Mouse (Mus musculus) intestine, embryonic 14.5 days (tissue): ENCODE measurements around the gene Nkx2-3. TPM values are rescaled to one million over a fixed set of nuclear protein-coding genes. Genes with fewer than 3 reads are reported as not detected.

Experiments
- ATAC-seq: fragments of 200-750 bp; cut with Nextera tagmentation; replicated peaks from 2 replicates; pipeline ENCODE4 v1.8.0; 2017; ENCODE audit warnings: low read depth, moderate number of reproducible peaks, moderate TSS enrichment, moderate library complexity; ENCODE audit not compliant: low FRiP score, low TSS enrichment
- DNase-seq: peaks from one replicate; pipeline ENCODE4 v3.0.0-alpha.2; 2018; ENCODE audit warnings: low spot score
- H3K27ac ChIP-seq: fragments of 300-500 bp; sonication (generic); 2 replicates; pipeline ENCODE4 v1.5.1; 2014; ENCODE audit warnings: low read depth, mild to moderate bottlenecking, control low read depth
- H3K27me3 ChIP-seq: fragments of 300-500 bp; sonication (generic); replicated peaks from 2 replicates; pipeline ENCODE4 v1.6.1; 2014; ENCODE audit warnings: low read length, control low read depth; ENCODE audit not compliant: control insufficient read depth, insufficient read depth
- H3K36me3 ChIP-seq: fragments of 300-500 bp; sonication (generic); 2 replicates; pipeline ENCODE4 v1.6.1; 2014; ENCODE audit warnings: low read length, control low read depth; ENCODE audit not compliant: control insufficient read depth, insufficient read depth
- H3K4me1 ChIP-seq: fragments of 300-500 bp; sonication (generic); replicated peaks from 2 replicates; pipeline ENCODE4 v1.6.1; 2014; ENCODE audit warnings: low read length, control low read depth, mixed read lengths; ENCODE audit not compliant: control insufficient read depth, insufficient read depth
- H3K4me2 ChIP-seq: fragments of 300-500 bp; sonication (generic); 2 replicates; pipeline ENCODE4 v1.6.1; 2014; ENCODE audit warnings: low read length
- H3K4me3 ChIP-seq: fragments of 300-500 bp; sonication (generic); 2 replicates; pipeline ENCODE4 v1.5.1; 2014; ENCODE audit warnings: low read depth, low read length, control low read depth, mixed read lengths
- H3K9ac ChIP-seq: fragments of 300-500 bp; sonication (generic); 2 replicates; pipeline ENCODE4 v1.6.1; 2014; ENCODE audit warnings: mild to moderate bottlenecking, low read length
- H3K9me3 ChIP-seq: fragments of 300-500 bp; sonication (generic); 2 replicates; pipeline ENCODE4 v1.6.1; 2016; ENCODE audit warnings: low read length, control low read depth; ENCODE audit not compliant: control insufficient read depth
- WGBS: fragments of 180-500 bp; shearing (Covaris S2); extraction: QIAGEN DNeasy Blood & Tissue Kit; methylation state at CpG from one replicate; pipeline ENCODE4 v1.1.7; 2014; 5-methylcytosine and 5-hydroxymethylcytosine counted together
- polyA plus RNA-seq: library from polyadenylated mRNA; unstranded; fragments of >200 nt; fragmentation: Nextera tagmentation; extraction: Ambion mirVana; gene quantifications from 2 replicates; pipeline ENCODE4 v1.2.1, GENCODE M21; 2014

The Nkx2-3 gene
- polyA plus RNA-seq, 1 experiment from 2014 or later: 83.9 TPM

DNA sequence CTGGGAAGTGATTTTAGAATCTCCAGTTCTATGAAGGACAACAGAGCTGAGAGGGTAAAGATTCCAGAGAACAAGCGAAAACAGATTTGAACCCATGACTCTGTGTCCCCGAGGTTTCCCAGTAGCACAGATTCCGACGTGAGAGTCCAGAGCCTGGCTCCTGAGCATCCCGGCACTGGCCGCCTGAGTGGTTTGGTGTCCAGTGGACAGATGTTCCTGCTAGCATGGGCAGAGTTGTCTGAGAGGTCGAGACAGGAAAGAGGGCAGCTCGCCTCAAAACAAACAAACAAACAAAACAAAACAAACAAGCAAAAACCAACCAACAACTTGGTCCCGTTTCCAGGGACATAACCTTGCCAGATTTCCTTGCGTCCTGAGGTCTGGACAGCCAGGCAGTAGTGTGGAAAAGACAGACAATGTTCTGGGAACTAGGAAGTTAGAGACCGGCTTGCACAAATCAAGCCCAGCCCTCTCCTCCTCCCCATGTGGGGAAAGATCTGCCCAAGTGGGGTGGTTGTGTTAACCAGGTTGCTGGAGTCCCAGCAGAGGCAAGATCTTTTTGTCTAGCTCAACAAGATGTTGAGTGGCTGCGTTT lies 10.0 kb upstream of the Nkx2-3 start:
- Histone ChIP-seq H3K27ac (no peak overlapping the region), H3K4me3 (no peak overlapping the region), H3K27me3 (peaks cover 60% of the 10 kb centered on the region), H3K4me1 (peaks cover 49% of the 10 kb centered on the region), H3K9ac (no peak overlapping the region), H3K4me2 (0 out of 2 replicates have a peak overlapping the region, but pooled peaks have one; percentile 11), H3K9me3 (no peaks in the 10 kb centered on the region), H3K36me3 (no peaks in the 10 kb centered on the region)
- no peak for DNase-seq
- no peak for ATAC-seq
- 20% methylated on average over 12 of the region's 12 CpGs for WGBS

- Histone ChIP-seq H3K4me1 (peaks cover 49% of the 10 kb centered on the region), H3K4me3 (no peak overlapping the region), H3K27ac (no peak overlapping the region), H3K36me3 (no peaks in the 10 kb centered on the region), H3K9me3 (no peaks in the 10 kb centered on the region), H3K27me3 (peaks cover 59% of the 10 kb centered on the region), H3K4me2 (no peak overlapping the region), H3K9ac (no peak overlapping the region)
- ATAC-seq (no peak), DNase-seq (no peak)
- WGBS: 30% methylated on average over 5 of the region's 5 CpGs
These were observed 8.6 kb upstream of the Nkx2-3 start for GRCm38 (mm10) chr19:43603521-43603920.

DNA sequence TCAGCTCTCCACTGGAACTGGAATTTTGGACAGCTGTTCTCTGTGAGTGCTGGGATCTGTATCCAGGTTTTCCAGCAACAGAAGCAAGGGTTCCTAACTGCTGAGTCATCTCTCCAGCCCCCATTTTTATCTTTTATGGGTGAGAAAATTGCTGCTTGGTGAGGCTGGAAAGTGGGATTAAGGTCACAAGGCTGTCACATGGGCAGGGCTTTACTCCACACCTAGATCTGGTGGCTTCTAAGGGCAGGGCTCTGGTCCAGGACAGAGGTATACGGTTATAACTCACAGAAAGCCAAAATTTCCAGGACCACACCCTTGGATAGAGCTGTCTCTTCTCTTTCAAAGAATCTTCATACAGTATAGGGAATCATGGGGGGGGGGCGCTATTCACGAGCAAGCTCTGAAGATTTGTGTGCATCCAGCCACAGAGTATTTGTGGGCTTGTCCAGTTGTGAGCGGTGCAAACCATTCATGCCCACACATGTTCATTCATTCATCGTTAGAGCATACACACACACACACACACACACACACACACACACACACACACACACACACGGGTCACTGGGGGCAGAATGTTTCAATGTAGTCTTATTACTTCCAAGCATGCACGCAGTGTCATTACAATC lies 7.5 kb upstream of the Nkx2-3 start:
- no peaks in the 10 kb centered on the region for H3K9me3 ChIP-seq
- H3K4me3 ChIP-seq: no peak overlapping the region
- no peak overlapping the region for H3K27ac ChIP-seq
- DNase-seq: no peak
- no peak overlapping the region for H3K9ac ChIP-seq
- 10% methylated on average over 7 of the region's 7 CpGs for WGBS
- H3K4me2 ChIP-seq: no peak overlapping the region
- peaks cover 64% of the 10 kb centered on the region for H3K27me3 ChIP-seq
- no peaks in the 10 kb centered on the region for H3K36me3 ChIP-seq
- no peak for ATAC-seq
- peaks cover 40% of the 10 kb centered on the region for H3K4me1 ChIP-seq

DNA sequence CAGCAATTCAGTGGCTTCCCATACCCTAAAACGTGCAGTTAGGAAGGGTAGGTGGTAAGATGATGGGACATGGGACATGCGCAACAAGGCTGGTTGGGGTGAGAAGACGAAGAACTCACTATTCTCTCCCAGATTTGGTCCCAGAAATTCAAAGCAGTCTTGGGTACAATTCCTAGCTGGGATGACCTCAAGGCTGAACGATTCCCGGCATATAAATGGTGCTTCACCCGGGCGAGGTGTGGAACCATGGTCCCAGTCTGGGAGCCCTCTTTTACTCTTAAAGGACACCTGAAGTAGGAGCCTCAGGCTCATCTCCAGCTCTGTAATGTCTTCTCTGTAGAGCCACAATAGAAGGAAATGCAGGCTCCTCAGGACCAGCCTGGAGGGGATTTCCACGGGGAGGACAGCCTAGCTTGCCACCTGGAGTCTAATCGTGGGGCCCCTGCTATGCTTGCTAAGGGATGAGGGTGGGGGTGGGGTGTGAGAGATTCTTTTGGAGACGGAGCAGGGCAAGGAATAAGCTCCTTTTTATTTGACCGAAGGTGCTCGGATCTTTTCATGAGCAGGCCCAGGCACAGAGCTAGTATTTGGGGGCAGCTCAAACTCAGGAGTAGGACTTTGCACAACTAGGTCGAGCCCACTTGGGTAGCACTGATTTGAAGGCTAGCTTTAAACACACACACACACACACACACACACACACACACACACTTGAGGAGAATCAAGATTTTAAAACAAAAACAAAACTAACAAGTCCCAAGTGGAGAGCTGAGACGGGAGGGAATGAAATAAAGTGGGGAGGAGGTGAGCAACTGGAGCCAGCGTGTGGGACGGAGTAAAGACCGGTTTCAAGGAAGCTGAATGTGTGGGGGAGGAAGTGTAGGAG lies 6.2 kb upstream of the Nkx2-3 start:
- Histone ChIP-seq H3K4me3 (peak overlapping the region; percentile 67), H3K27me3 (peaks cover 59% of the 10 kb centered on the region), H3K4me1 (peaks cover 29% of the 10 kb centered on the region), H3K9ac (peak overlapping the region; percentile 85), H3K36me3 (no peaks in the 10 kb centered on the region), H3K27ac (peak overlapping the region; percentile 91), H3K4me2 (peak overlapping the region; percentile 71), H3K9me3 (no peaks in the 10 kb centered on the region)
- ATAC-seq (peak; percentile 33; the same call in 1 of the 2 replicates), DNase-seq (peak; percentile 65)
- WGBS: 11% methylated on average over 17 of the region's 17 CpGs

- under 1% methylated on average over 40 of the region's 40 CpGs for WGBS
- DNase-seq (peak; percentile 83), ATAC-seq (0 out of 2 replicates have a peak, but pooled peaks have one; percentile 38)
- Histone ChIP-seq H3K9me3 (no peaks in the 10 kb centered on the region), H3K4me2 (peak overlapping the region; percentile 71), H3K36me3 (no peaks in the 10 kb centered on the region), H3K4me1 (peaks cover 23% of the 10 kb centered on the region), H3K9ac (peak overlapping the region; percentile 85), H3K27me3 (peaks cover 58% of the 10 kb centered on the region), H3K27ac (peak overlapping the region; percentile 91), H3K4me3 (peak overlapping the region; percentile 67)
These were observed 5.3 kb upstream of the Nkx2-3 start for GRCm38 (mm10) chr19:43606552-43607530.

DNA sequence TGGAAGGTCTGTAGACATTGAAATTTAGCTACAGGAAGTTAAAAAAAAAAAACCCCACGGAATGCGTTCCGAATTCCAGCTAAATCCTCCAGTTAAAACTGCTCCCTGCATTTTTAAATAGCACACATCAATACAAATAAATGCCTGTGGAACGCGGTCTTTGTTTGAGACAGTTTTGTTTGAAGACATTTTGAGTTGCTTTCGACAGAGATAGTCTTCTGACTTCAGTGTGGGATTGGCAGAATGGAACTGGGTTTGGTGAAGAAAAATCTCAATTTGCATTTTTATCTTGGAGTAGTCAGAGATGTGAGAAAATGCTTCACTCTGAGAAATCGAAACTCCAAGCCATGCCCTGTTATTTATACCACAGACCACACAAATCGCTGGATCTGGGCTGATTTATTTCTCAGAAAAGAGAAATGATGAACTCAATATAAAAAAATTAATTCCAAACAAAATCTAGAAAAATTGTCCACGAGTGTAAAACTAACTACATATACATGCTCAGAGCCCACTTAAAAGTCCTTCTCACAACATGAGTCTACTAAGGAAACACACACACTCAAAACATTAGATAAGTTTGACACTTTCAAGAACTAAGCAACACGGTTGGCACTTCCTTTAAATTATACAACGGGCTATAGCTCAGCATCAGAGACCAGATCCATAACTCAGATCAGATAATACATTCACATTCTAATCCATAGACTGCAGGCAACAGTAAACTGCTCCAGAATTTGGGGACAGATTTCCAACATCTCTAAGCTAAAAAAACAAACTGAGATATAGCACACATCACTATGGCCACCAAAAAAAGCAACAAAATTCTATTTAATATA lies 4.1 kb upstream of the Nkx2-3 start:
- Histone ChIP-seq H3K4me3 (peak overlapping the region; percentile 67), H3K9ac (peak overlapping the region; percentile 85)

GRCm38 (mm10) chr19:43608711-43609457 lies 3.2 kb upstream of the Nkx2-3 start:
- Histone ChIP-seq H3K27me3 (peaks cover 59% of the 10 kb centered on the region), H3K4me2 (peak overlapping the region; percentile 71), H3K4me1 (peaks cover 18% of the 10 kb centered on the region), H3K9ac (peak overlapping the region; percentile 63), H3K36me3 (no peaks in the 10 kb centered on the region), H3K27ac (peak overlapping the region; percentile 83; the same call in 1 of the 2 replicates), H3K4me3 (peak overlapping the region; percentile 67), H3K9me3 (no peaks in the 10 kb centered on the region)
- DNase-seq (no peak), ATAC-seq (no peak)
- 12% methylated on average over 8 of the region's 8 CpGs for WGBS

More for the DNA sequence above, 4.1 kb upstream of the Nkx2-3 start:
- Histone ChIP-seq H3K27me3 (peaks cover 54% of the 10 kb centered on the region), H3K9me3 (no peaks in the 10 kb centered on the region), H3K4me1 (peaks cover 18% of the 10 kb centered on the region), H3K27ac (peak overlapping the region; percentile 91), H3K36me3 (no peaks in the 10 kb centered on the region), H3K4me2 (peak overlapping the region; percentile 71)
- 2% methylated on average over 11 of the region's 11 CpGs for WGBS
- DNase-seq (peak; percentile 72), ATAC-seq (no peak)
